Mouse (Mus musculus) layer of hippocampus, postnatal 36 days (tissue): ENCODE measurements at regions not wholly inside any gene's neighbourhood (a gene's known extent, or its start where the extent isn't known, plus 50 kb on each side); places are given as distances from the start of the nearest gene placed in this dataset.
A peak's percentile ranks its signal among the peaks of the same experiment; 100 is the strongest.

Source experiments
- DNase-seq, 2 experiments: peaks; one replicate each; pipeline ENCODE4 v3.0.0; 2022

- no peak for DNase-seq
Measured at GRCm38 (mm10) chr6:98872334-98872733, 529.8 kb upstream of the Gm765 start.

GRCm38 (mm10) chr6:98869772-98870171, 527.2 kb upstream of the Gm765 start:
- peak; percentile 5 to 32 for DNase-seq

GRCm38 (mm10) chr6:98864306-98864705, 521.8 kb upstream of the Gm765 start:
- no peak for DNase-seq

- DNase-seq = no peak
Measured at GRCm38 (mm10) chr6:98855958-98856357, 513.4 kb upstream of the Gm765 start.

- DNase-seq = no peak
Measured at GRCm38 (mm10) chr6:98850906-98851305, 508.4 kb upstream of the Gm765 start.

- no peak for DNase-seq
Measured at GRCm38 (mm10) chr6:98848835-98849234, 506.3 kb upstream of the Gm765 start.

- no peak for DNase-seq
Measured at GRCm38 (mm10) chr6:98846001-98846695, 503.6 kb upstream of the Gm765 start.

DNA sequence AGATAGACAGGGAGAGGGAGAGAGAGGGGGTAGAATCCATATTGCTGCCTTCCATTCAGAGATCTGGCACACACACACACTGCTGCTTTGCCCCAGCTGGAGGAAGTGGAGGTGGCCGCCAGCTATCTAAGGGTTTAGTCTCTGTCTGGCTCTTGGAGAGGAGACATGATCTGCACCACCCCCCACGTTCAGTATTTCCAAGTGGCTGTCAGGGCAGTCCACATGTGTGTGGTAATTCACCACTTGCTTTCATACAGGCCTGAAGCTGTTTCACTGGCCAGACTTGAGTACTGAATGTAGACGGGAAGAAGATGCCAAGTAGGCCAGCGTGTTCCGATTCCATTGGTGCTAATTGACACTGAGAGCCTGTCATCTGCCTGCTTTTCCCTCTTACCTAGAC, 501.0 kb upstream of the Gm765 start:
- DNase-seq = no peak

DNA sequence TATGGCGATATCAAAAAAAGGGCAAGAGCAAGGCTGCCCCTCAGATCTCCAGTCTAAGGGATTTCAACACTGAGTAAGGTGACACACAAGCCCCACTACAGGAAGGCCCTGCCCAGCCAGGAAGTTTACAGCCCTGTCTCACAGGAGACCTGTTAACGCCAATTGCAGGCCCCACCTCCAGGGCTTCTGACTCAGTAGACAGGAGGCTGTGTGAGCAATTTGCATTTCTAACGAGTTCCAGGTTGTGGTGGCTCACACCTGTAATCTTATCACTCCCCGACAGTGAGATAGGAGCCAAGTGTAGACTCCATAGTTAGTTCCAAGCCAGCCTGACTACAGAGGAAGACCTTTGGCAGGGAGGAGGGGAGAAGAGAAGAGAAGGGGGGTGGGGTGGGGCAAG, 500.4 kb upstream of the Gm765 start:
- no peak for DNase-seq

DNA sequence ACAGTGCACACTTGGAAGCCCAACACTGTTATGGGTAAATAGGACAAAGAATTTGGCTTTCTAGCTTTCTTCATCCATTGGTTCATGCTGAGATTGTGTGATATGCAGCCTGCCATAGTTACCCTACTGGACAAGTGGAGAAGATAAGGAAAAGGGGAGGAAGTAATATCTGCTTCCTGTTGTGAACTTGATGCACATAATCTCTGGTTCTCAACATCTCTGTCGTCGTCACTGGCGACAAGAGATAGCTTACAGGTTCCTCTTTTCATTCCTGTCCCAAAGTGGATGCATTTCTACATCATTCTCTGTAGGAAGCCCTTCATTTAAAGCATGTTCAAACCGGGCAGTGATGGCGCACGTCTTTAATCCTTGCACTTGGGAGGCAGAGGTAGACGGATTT, 491.4 kb upstream of the Gm765 start:
- no peak for DNase-seq

- no peak for DNase-seq
Measured at GRCm38 (mm10) chr6:98830191-98830590, 487.6 kb upstream of the Gm765 start.

- DNase-seq = no peak
Measured at GRCm38 (mm10) chr6:98808046-98808445, 465.5 kb upstream of the Gm765 start.

DNA sequence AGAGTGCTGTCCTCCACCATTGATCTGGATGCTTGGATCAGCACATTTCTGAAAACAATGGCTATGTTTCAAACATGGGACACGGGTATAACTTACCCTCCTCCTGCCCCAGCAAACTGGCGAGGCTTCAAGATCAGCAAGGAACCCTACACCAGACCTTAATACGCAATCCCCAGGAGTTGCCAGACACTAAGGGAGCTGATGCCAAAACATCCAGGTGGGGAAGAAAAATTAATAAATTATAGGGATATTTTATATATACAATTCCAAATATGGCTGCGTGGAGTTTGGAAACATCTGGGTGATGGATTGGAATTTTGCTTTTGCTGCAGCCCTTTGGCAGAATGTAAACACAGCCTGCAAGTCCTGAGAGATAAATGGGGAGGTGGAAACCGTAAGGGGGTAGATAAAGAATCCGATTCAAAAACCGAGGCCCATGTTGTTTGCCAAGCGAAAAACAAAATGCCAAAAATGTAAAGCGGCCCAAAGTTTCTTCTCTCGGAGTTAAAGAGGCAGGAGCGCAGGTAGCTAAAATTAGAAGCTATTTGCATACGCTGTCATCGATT, 460.9 kb upstream of the Gm765 start:
- DNase-seq = no peak

DNA sequence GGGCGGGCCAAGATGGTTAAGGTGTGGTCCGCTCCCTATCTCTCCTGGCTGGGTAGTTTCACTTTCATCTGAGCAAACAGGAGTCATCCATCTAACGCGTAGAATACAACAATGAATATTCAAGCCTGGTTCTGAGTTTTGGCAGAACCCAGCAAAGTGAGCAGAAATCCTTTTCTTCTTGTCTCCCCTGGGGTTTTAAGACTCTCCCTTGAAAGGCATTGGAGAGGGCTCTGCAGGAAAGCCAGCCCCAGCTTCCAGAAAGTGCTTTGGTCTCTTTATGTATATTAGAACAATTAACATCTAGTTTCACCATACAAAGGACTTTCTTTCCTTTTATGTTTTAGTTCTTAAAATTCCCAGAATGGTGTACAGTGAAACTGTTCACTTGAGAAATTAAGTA, 458.5 kb upstream of the Gm765 start:
- no peak for DNase-seq

DNA sequence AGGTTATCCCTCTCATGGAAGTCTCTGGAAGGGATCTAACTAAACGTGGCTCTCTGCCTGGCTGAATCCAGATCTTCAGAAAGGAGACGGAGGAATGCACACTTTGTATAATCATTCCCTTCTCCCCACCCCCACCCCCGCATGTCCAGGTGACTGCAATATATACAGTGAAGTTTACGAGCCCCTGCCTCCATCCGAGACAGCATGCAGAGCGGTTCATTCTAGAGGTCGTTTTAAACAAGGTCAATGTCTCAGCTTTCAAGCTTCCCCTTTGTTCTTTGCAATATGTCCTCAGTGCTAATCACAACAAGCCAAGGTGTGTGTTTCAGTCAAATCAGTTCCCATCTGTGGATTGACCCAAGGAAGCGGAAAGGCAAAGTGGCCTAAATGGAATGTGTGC, 457.5 kb upstream of the Gm765 start:
- DNase-seq = no peak

DNA sequence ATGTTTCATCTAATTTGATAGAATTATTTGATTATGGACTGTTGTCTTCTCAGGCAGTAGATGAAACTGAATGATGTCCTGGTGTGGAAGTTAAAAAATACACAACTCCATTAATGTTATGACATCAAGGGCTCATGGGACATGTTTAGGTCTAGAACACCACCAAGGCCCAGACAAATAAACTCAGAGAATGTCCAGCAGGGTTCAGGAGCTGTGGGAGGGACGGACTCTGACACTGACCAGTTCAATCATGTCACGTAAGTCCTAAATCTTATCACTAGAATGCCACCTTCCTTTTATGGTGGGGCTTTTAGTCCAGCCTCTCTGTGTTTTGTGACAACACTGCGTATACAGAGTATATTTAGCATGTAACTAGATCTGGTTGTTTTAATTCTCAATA, 455.2 kb upstream of the Gm765 start:
- DNase-seq = no peak

DNA sequence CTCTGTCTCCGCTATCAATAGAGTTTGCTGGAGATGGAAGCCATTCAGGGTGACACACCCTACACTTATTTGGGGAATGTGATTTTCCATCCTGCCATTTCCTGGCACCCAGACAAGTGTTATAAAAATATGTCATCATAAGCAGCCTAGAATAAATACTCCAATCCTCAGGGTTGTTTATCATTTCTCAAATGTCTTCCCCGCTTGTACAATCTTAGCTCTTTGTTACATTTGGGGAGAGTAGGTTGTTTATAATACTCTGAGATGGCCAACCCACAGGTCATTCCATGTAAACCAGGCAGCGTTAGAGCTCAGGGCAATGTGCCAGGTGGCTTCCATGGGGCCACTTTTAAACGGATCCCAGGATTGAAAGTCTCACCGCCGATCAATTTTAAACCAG, 454.8 kb upstream of the Gm765 start:
- DNase-seq = no peak

DNA sequence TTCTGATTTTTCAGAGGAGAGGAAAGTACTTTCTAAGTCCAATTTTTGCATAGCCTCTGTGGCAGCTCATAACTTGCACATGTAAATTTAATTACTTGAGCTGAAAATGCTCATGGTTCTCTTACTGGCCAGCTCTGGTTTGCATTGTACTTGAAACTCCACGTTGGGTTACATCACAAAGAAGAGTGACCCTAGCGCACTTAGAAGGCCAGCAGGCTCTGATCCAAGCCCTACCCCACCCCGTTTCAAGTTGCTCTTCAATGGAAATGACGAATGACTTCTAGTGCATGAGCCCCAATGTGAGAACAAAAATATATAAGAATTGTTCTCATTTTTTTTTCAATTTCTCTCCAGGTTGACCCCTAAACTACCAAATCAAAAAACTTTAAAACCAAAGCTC, 454.1 kb upstream of the Gm765 start:
- DNase-seq = no peak

- no peak for DNase-seq
Measured at GRCm38 (mm10) chr6:98787422-98787821, 444.9 kb upstream of the Gm765 start.

- DNase-seq = no peak
Measured at GRCm38 (mm10) chr6:98782074-98782473, 439.5 kb upstream of the Gm765 start.

DNA sequence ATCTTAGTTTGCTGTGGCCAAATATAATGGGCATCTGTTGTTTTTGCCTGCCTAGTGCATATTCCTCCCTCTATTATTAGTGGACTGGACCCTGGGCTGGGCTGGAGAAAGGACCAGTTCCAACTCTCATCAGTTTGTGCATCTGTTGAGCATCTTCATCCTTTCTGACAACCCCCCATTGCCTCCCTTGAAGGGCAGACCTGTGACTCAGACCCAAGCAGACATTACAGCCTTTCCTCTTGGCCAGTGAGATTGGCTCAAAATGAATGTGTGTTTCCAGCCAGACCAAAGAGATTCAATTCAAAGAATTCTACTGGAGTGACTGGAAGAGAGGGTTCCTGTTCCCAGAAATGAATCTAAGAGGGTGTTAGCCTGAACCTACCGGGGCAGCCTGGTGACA, 433.2 kb upstream of the Gm765 start:
- DNase-seq = no peak

- DNase-seq = no peak
Measured at GRCm38 (mm10) chr6:98769999-98770398, 427.4 kb upstream of the Gm765 start.

DNA sequence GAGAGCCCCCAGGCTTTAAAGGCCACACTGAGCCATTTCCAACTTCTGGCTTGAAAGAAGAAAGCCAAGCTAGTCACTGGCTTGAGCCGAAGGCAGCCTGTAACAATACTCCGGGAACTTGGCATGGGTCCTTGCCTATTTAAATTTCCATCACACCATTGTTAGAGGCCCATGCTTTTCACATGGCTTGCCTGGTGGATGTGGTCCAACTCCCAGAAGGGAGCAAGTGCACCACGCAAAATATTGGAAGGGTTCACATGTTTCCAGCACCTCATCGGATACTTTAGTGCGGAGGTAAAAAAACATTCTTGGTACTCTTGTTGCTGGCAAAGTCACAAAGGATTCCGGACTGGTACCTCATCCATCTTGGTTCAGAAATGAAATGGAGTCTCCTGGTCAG, 426.8 kb upstream of the Gm765 start:
- no peak for DNase-seq

DNA sequence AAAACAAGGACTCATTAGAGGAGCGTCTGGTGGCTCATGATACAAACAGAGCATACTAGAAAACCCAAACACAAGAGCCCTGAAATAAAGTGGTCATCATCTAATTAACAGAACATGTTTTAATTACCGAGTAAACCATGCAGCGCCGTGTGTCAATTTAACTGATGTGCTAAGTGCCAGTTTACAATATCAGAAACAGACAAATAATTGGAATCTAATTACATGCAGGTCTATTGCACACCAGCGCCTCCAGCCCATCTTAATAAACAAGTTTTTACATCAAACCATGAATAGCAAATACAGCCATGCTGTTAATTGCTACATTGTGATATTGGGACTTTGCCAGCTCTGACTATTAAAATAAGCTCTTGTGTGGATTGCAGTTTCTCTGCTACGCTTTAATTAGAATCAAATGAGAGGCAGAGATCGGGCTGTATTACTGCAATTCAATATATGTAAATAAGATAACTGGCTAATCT, 425.3 kb upstream of the Gm765 start:
- no peak for DNase-seq

DNA sequence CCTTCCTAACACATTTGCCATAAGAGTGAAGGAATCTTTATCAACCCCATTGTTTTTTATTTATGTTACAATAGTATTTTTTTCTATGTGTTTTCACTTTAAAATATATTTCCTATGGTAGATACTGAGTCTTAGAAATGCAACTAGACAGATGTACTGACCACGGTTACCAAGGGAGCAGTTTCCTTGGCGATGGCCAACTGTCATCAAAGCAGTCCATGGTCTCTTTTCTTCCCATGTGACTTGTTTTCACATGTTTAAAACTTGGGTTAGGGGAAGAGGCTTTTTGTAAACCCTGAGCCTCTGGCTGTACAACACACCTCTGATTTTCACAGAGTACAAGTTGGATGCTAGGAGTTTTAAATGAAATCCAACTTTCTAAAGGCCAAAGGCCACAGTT, 411.9 kb upstream of the Gm765 start:
- no peak for DNase-seq
